Mouse (Mus musculus): Measurements from ENCODE around the gene Map4k4. TPM values are rescaled to one million over a fixed set of nuclear protein-coding genes. Genes with fewer than 3 reads are reported as not detected.
A peak's percentile ranks its signal among the peaks of the same experiment; 100 is the strongest.

Gene Map4k4
- total RNA-seq, 2 experiments from 2014 or later = 103 to 130 TPM

- intact Hi-C loops (cut with DNase I) = no loop called here
- no peak for DNase-seq (ENCODE audit: low spot score in 2 of 2)
Measured at GRCm38 (mm10) chr1:39950590-39950989, 49.9 kb downstream of the Map4k4 start.

GRCm38 (mm10) chr1:39954652-39955051 is 53.9 kb downstream of the Map4k4 start:
- DNase-seq (ENCODE audit: low spot score in 2 of 2) = no peak
- intact Hi-C loops (cut with DNase I) = no loop called here

DNA sequence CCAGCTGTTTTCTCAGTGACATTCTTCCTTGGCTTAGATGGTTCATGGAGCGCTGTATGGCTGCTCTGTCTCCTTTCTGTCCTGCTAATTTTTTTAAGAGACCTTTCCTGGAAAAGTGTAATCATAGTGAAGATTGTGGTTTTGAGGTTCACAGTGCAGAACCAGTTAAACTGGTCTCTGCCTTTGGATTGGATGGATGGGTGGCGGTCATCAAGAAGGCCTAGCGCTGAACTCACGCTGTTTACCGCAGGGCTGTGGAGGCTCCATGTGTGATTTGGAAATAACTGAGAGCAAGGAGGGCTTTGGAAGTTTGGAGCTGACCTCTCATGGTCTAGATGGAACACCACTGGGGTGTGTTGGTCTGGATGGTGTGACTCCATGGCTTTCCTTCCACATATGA is 56.0 kb downstream of the Map4k4 start:
- intact Hi-C loops (cut with DNase I) = no loop called here
- DNase-seq (ENCODE audit: low spot score in 2 of 2) = no peak

DNA sequence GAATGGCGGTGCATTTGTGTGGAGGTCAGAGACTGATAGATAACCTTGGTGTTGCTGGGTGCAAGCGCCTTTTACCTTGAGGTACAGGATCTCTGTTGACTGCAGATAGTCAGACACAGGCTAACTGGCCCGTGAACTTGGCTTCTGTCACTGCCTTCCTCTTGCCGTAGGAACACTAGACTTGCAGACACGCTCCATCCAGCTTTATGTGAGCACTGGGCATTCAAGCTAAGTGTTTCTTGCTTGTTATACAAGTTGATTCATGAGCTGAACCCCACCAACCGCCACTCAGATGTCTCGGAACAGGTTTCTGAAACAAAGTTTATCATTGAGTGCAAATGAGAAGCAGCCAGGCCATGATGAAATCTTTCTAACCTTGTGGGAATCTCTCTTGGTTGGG is 57.3 kb downstream of the Map4k4 start:
- no peak for DNase-seq (ENCODE audit: low spot score in 2 of 2)
- intact Hi-C loops (cut with DNase I) = no loop called here

- DNase-seq (ENCODE audit: low spot score in 2 of 2) = no peak
- intact Hi-C loops (cut with DNase I) = no loop called here
Measured at GRCm38 (mm10) chr1:39960623-39961022, 59.9 kb downstream of the Map4k4 start.

- intact Hi-C loops (cut with DNase I) = no loop called here
- no peak for DNase-seq (ENCODE audit: low spot score in 2 of 2)
Measured at GRCm38 (mm10) chr1:39961113-39961512, 60.4 kb downstream of the Map4k4 start.

DNA sequence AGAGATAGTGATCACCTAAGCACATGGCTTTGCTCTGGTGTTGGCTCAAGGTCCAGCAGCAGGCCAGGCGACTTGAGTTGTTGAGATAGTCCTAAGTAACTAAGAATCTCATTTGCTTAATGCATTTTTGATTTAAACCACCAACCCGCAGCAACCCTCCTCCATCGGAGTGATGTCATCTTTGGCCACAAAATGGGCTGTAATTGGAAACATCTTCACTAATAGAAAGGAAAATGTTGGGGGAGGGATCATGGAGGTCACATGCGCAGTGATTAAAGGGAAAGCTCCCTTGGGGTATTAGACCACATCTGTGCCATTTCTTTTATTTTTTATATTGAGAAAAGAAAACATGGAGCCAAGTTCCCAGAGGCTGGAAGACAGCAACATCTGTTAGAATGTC is 61.6 kb downstream of the Map4k4 start:
- intact Hi-C loops (cut with DNase I) = no loop called here
- no peak for DNase-seq (ENCODE audit: low spot score in 2 of 2)

DNA sequence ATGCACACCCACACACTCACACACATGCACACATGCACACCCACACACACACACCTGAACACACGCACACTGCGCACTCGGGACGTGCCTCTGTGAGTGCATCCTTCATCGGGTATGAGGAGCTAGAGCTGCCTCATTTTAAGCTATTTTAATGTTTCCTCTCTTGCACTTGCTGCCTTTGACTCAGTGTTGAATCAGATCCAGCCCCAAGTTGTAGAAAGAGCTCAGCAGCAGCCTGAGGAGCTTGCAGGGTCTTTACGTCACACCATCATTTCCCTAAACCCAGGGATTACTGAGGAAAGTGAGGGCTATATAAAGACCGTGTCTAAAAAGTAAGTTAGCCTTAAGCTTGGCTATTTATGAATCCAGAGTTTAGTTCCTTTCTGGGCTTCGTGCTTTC is 62.1 kb downstream of the Map4k4 start:
- intact Hi-C loops (cut with DNase I) = no loop called here
- peak in 1 of 2 experiments; percentile 43 for DNase-seq (ENCODE audit: low spot score in 2 of 2)

GRCm38 (mm10) chr1:39963821-39964220 is 63.1 kb downstream of the Map4k4 start:
- intact Hi-C loops (cut with DNase I) = no loop called here
- no peak for DNase-seq (ENCODE audit: low spot score in 2 of 2)

DNA sequence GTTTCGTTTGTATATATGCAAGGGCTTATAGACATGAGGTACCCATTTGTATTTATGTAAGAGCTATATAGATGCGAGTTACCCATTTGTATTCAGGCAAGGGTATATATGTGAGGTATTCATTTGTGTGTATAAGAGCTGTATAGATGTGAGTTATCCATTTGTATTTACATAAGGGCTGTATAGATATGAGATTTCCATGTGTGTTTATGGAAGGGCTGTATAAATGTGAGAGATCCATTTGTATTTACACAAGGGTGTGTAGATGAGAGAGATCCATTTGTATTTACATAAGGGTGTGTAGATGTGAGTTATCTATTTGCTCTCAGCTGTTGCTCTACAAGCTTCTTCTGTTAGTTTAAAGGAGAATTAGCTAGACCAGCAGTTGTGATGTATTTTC is 63.7 kb downstream of the Map4k4 start:
- DNase-seq (ENCODE audit: low spot score in 2 of 2) = no peak
- intact Hi-C loops (cut with DNase I) = no loop called here

DNA sequence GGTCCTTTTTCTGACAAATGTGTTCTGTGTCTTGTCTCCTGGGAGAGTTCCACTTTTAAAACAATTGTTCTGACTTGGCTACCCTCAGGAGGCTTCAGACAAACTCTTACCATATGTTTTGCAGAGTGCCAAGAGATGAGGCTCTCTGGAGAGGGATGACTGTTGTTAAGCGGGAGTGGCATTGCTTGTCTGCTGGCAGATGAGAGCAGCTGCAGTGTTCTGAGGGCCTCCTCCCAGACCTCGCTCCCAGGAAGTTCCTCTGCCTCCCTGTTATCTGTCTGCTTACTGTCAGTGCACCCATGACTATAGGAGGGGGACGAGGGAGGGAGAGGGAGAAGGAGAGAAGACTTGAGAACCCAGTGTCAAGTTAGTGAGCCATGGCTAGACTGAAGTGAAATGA is 64.7 kb downstream of the Map4k4 start:
- intact Hi-C loops (cut with DNase I) = no loop called here
- DNase-seq (ENCODE audit: low spot score in 2 of 2) = no peak

GRCm38 (mm10) chr1:39968999-39969398 is 68.3 kb downstream of the Map4k4 start:
- no peak for DNase-seq (ENCODE audit: low spot score in 2 of 2)

DNA sequence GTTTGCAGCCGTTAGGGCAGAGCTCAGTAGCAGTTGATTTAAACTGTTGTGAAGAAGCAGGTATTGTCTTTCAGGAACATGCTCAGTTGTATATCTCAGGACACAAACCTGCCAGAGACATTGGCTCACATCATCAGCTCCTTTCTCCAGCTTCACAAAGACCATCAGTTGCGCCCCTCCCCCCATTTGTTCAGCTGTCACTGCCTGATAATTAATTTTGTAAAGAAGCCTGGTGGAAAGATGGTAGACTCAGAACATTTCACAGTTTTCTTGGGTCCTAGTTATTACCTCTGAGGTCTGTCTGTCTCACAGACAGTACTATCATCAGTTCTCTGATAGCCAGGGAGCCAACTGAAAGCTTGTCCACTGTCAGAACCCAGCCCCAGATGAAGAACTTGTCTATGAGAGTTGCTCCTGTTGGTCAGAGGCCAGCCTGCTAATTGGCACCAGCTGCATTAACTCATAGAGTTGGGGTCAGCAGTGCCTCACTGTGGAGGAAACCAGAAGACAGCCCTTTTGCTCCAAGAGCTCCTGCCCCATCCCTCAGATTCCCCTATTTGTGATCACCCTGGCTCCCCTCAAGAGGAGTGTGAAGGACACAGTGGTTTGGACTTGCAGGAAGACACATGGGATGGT is 69.2 kb downstream of the Map4k4 start:
- intact Hi-C loops (cut with DNase I) = no loop called here
- DNase-seq (ENCODE audit: low spot score in 2 of 2) = no peak

More at GRCm38 (mm10) chr1:39968999-39969398, 68.3 kb downstream of the Map4k4 start:
- intact Hi-C loops (cut with DNase I) = no loop called here

DNA sequence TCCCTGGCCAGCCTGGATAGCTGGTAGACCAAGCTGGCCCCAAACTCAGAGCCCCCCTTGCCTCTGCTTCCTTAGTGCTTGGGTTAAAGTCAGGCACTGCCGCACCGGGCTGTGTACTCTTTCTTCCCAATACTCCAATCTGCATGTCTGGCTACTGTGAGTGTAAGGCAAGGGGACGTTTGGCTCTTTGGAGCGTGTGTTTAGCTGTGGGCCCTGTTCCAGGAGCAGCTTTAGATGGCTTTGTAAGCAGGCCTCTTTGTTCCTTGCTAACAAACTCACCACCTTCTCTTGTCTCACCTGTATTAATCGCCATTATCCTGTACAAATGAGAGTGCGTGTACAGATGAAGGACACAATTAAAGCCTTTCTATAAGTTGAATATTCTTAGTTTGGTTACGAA is 71.7 kb downstream of the Map4k4 start:
- intact Hi-C loops (cut with DNase I) = no loop called here
- no peak for DNase-seq (ENCODE audit: low spot score in 2 of 2)

- intact Hi-C loops (cut with DNase I) = no loop called here
- DNase-seq (ENCODE audit: low spot score in 2 of 2) = no peak
Measured at GRCm38 (mm10) chr1:39973911-39974310, 73.2 kb downstream of the Map4k4 start.

GRCm38 (mm10) chr1:39975005-39975404 is 74.3 kb downstream of the Map4k4 start:
- DNase-seq (ENCODE audit: low spot score in 2 of 2) = no peak
- intact Hi-C loops (cut with DNase I) = loop anchor here (5.0 kb wide), 1 partner anchor 73 kb away; the partner anchor contains the start of gene Map4k4

- DNase-seq (ENCODE audit: low spot score in 2 of 2) = no peak
- intact Hi-C loops (cut with DNase I) = loop anchor here (5.0 kb wide), 1 partner anchor 74 kb away; the partner anchor contains the start of gene Map4k4
Measured at GRCm38 (mm10) chr1:39976107-39976506, 75.4 kb downstream of the Map4k4 start.

- no peak for DNase-seq (ENCODE audit: low spot score in 2 of 2)
- intact Hi-C loops (cut with DNase I) = loop anchor here (5.0 kb wide), 1 partner anchor 75 kb away; the partner anchor contains the start of gene Map4k4
Measured at GRCm38 (mm10) chr1:39976847-39977744, 76.4 kb downstream of the Map4k4 start.

- intact Hi-C loops (cut with DNase I) = loop anchor here (5.0 kb wide), 1 partner anchor 77 kb away; the partner anchor contains the start of gene Map4k4
- no peak for DNase-seq (ENCODE audit: low spot score in 2 of 2)
Measured at GRCm38 (mm10) chr1:39978781-39979486, 78.2 kb downstream of the Map4k4 start.

All from left cerebral cortex, postnatal 36 days (tissue).